Mouse (Mus musculus): ENCODE measurements at regions not wholly inside any gene's neighbourhood (a gene's known extent, or its start where the extent isn't known, plus 50 kb on each side); places are given as distances from the start of the nearest gene placed in this dataset.
A peak's percentile ranks its signal among the peaks of the same experiment; 100 is the strongest.

- no peak for DNase-seq (ENCODE audit: low spot score in 2 of 2)
Measured at GRCm38 (mm10) chr1:137141879-137142570, 181.8 kb upstream of the Nr5a2 start.

DNA sequence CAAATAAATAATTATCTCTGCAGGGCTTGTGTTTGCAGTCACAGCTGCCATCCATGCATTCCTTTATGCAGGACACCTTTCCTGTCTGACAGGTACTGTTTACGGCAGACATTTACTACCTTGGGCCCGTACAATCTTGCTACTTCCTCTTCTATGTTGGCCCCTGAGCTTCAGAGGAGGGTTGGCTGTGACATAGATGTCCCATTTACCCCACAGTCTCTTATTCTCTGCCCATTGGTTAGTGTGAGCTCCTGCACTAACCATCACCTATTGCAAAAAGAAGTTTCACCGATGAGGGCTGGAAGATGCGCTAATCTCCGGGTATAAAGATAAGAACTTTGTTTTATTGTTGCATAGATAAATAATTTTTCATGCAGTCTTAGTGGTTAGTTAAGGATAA is 181.1 kb upstream of the Nr5a2 start:
- no peak for DNase-seq (ENCODE audit: low spot score in 2 of 2)

DNA sequence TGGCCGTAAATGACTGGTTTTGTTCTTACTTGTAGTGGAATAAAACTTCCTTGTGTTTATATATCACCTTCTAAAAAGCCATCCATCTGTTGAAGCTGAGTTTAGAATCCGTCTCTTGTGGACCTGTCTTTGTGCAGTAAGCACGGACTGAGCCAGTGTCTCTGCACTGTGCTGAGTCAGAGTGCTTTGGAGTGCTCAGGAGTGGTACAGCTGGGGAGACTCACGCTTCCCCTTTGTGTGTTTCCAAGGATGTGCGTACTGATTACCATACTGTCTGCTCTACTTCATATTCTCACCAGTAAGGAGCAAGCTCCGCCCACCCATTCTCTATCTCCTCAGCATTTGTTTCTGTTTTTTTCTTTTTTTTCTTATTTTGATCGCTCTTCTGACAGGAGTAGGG is 175.9 kb upstream of the Nr5a2 start:
- DNase-seq (ENCODE audit: low spot score in 2 of 2), result peak in 1 of 2 experiments; percentile 20

DNA sequence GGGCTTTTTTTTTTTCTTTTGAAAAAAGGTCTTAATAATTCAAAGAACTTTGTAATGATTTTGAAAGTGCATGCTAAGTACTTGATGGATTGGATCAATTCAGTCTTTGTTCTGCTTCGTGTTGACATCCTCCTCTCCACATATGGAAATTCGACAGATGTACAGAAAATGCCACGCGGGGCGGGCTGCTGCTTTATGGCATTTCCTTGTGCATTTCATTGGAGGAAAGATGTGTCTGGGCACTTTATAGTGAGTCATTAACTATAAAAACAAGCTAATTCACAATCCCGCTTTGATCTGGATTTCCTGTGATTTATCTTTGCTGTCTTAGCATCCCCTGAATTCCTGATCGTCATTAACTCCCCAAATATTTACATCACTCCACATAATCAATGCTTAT is 173.5 kb upstream of the Nr5a2 start:
- DNase-seq (ENCODE audit: low spot score in 2 of 2), result no peak

DNA sequence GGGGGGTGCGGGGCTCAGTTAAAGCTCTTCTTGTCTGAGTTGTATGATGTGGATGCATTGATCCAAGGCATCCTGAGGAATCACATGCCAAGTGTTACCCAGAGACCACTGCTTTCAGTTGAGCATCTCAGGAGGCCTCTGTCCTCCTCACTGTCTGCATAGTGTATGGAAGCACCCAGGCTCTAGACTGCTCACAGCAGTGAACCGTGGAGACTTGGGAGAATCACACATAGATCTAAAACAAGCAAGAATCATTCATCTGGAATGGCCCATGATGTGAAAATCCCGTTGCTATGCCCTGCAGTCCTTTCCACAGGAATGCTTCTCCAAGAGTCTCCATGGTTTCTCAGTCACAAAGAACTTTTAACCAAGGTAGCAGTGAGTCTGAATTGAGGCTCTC is 170.0 kb upstream of the Nr5a2 start:
- no peak for DNase-seq (ENCODE audit: low spot score in 2 of 2)

DNA sequence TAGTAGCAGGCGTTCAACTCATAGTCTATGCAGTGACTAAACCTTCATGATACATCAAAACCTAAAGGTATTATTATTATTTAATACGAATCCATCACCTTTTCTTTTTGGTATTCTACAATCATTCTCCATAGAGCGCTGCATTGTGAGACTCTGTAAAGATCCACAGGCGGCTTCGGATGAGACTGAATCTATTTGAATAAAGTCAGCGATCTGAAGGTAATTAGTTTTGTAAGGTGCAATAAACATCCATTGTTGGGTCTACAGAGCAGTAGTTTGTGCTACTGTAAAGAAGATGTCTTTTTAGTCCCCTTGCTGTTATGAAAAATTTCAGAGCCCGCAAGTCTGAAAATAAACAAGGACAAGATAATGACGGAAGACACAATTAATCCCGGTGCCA is 168.9 kb upstream of the Nr5a2 start:
- DNase-seq (ENCODE audit: low spot score in 2 of 2), result no peak

GRCm38 (mm10) chr1:137117866-137118265 is 157.6 kb upstream of the Nr5a2 start:
- DNase-seq (ENCODE audit: low spot score in 2 of 2), result no peak

DNA sequence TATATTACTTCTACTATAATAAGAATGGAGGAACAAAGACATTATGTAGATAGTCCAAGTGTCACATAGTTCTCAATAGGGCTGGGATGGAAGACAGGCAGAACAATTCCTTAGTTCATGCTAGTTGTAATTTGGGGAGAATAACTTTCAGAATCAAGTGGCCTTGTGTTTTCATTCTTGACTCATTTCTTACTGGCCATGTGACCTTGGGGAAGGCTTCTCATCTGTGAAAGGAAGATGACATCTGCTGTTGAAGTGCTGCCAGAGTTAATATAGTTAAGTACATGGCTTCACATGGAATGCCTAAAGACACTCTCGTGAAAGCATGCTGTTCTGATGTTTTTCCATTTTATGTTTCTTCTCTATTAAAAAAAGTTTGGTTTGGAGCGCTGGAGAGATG is 146.2 kb upstream of the Nr5a2 start:
- no peak for DNase-seq (ENCODE audit: low spot score in 2 of 2)

DNA sequence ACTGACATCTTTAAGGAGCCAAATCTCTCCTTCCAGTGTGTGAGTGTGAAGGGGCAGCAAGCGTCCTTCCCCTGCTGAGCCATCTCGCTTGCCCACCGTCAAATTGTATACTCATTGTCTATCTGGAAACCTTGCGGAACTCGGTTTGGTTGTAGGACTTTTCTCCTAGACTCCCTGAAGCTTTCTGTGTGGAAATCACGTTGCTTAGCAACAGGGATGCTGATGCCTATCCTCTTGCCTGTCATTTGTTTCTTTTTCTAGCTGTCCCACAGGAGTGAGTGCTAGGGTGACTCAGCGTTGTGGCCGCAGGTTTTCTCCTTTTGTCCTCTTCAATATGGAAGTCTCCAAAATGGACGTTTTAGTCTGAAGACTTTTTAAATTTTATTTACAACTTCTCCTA is 131.5 kb upstream of the Nr5a2 start:
- DNase-seq (ENCODE audit: low spot score in 2 of 2), result peak in 1 of 2 experiments; percentile 12

DNA sequence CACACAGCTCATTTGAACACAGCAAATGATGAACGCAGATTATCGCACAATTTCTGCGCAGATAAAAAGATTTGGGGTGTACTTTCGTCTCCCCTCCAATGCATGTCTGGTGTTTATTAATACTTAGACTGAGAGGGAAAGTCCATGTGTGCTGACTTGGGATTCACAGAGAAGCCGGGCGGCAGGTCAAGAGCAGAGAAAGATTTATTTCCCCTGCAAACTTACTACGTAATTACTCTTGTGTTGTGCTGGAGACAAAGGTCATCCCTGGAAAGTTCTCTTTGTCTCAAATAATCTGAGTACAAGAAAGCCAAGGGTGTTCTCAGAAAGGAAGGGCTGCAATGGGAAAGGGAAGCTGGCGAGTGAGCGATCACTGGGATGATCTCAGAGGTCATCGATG is 127.9 kb upstream of the Nr5a2 start:
- no peak for DNase-seq (ENCODE audit: low spot score in 2 of 2)

- no peak for DNase-seq (ENCODE audit: low spot score in 2 of 2)
Measured at GRCm38 (mm10) chr1:137086766-137087165, 126.5 kb upstream of the Nr5a2 start.

GRCm38 (mm10) chr1:137083500-137083899 is 123.3 kb upstream of the Nr5a2 start:
- no peak for DNase-seq (ENCODE audit: low spot score in 2 of 2)

GRCm38 (mm10) chr1:137079401-137080003 is 119.3 kb upstream of the Nr5a2 start:
- no peak for DNase-seq (ENCODE audit: low spot score in 2 of 2)

DNA sequence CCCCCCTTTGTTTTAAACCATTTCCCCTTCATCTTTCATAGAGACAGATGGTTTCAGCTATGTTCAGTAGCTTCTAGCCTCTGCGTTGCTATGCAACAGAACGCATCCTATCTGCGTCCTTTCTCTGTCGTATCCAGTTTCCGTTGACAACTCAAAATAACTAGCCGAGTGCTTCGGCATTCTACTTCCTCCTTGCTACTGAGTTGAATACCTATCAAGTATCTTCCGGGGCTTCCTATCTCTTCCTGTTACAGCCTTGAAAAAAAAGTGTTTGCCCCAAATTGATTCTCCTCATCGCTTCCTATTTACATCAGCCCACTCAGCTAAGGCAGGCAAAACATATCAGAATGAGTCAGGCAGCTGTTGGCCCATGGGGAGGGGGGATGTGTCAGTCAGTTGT is 114.5 kb upstream of the Nr5a2 start:
- DNase-seq (ENCODE audit: low spot score in 2 of 2), result peak in 1 of 2 experiments; percentile 67

- DNase-seq (ENCODE audit: low spot score in 2 of 2), result no peak
Measured at GRCm38 (mm10) chr1:137073857-137074572, 113.8 kb upstream of the Nr5a2 start.

DNA sequence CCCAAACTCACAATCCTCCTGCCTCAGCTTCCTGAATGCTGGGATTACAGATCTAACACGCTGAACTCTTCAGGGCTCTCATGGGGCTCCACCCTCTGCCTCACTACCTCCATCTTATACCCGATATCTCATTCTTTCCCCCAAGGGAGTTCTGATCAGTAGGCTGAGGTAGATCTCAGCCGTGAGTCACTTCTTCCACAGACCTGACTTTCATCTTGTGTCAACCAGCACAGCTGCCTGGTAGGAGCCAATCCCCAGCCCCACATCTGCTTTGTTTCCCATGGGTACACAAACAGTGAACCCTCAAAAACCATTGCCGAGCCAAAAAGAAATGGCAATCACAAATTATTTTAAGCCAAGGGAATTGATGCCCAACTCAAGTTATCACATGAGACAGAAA is 100.7 kb upstream of the Nr5a2 start:
- DNase-seq (ENCODE audit: low spot score in 2 of 2), result no peak

GRCm38 (mm10) chr1:137053134-137053533 is 92.9 kb upstream of the Nr5a2 start:
- DNase-seq (ENCODE audit: low spot score in 2 of 2), result no peak

- DNase-seq (ENCODE audit: low spot score in 2 of 2), result no peak
Measured at GRCm38 (mm10) chr1:137051515-137051914, 91.3 kb upstream of the Nr5a2 start.

GRCm38 (mm10) chr1:137044076-137044475 is 83.8 kb upstream of the Nr5a2 start:
- DNase-seq (ENCODE audit: low spot score in 2 of 2), result no peak

DNA sequence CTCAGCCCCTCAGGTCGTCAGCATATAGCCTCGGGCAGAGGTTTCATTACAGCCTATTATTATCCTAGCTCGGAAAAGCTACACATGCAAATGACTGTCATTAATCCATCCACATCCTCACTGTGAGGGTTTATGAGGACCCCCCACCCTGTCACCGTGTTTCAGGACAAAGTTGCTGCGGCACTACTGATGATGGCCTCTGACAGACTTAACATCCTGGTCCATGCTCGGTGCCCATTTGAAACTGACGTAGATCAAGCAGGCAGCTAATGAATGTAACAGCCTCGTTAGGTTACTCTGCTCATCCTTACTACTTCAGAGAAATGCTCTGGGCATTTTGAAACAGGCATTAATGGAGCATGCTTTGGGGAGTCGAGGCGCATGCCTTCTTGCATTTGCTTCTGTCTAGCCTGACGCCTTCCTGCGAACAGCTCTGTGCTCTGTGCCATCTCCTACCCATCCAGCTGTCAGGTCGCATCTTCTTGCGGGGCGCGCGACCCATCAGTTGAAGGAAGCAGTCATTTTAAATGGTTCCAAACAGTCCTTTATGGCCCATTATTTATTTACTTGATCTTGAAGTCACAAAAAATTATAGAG is 82.3 kb upstream of the Nr5a2 start:
- no peak for DNase-seq (ENCODE audit: low spot score in 2 of 2)

DNA sequence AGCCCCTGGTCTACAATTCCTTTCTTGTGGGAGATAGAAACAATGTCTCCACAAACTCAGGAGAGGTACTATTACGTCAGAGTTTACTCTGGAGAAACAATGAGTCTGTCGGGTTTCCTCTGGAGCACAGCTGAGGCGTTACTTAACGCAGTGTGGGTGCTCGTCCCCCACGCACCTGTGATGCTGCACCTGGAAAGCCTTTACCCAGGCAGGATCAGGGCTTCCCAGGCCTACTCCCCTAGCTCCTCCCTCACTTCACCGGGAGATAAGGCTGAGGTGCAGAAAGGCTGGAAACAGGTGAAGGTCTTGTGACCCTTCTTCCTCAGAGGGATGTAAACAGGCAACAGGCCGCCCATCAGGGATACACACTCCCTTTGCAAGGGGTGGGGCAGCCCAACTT is 80.7 kb upstream of the Nr5a2 start:
- DNase-seq (ENCODE audit: low spot score in 2 of 2), result no peak

DNA sequence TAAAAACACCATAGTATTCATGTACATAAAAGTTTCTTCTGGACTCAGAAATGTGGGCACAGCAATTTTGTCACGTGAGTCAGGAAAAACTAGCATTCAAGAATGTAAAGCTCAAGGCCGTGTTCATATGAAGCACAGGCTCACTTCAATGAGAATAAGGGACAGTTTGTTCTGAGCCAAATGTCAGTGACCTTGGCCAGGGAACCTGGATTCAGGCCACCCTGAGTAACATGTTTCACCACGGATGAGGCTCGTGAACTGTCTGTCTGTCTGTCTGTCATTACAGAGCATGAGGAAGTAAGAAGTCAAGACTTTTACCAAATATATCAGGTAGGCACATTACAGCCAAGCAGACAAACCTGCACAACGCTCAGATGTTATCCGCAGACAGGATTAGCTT is 74.3 kb upstream of the Nr5a2 start:
- DNase-seq (ENCODE audit: low spot score in 2 of 2), result no peak
